In the genomic region with DNA sequence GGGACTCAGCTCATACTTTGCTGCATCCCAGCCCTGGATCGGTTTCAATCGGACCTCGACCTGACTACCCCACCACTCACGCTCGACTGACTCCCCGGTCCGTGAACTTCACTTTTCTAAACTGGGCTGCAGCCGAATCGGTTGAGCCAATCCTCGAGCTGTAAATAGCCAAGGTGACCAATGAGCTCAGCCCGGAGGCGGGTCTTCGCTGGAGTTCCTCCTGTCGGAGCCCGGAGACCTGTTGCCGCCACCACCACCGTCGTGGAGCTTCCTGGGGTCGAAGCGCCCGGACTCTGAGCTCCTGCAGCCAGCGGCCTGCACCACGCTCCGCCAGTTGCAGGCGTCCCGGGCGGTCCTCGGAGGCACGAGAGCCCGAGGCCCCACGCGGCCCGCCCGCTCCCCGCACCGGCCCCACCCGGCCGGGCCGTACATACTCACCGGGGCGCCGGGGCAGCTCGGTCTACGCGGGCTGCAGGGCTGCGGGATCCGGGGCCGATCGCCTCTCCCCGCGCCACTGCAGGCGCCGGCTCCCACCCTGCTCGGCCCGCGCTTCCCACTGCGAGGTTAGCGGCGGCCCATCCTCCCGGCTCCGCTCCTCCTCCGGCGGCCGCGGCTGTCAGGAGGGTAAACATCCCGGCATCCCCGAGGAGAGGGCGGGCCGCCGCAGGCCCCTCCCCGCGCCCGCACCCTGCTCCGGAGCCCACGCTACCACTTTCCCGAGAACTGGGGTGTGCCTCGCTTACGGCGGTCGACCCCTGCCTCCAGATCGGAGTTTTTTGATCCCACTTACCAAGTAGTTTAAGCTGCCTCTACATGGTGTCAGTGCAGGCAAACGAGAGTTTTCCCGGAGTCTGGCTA, we compare ENCODE assay signal across 7 mouse cellular contexts. TPM values are rescaled to one million over a fixed set of nuclear protein-coding genes. Genes with fewer than 3 reads are reported as not detected.
DNase-seq lines count a peak whose midpoint lies in the region; ATAC-seq lines count a peak whose summit lies in the region.

No protein-coding gene starts in this region.

- peak; percentile 98 for ATAC-seq in intestine, embryonic 16.5 days
- ATAC-seq in midbrain, embryonic 11.5 days (ENCODE audit: low FRiP score), result peak; percentile 96

- peak overlapping the region; percentile 96 for H3K4me3 ChIP-seq in intestine, embryonic 16.5 days (ENCODE audit: low read length)
- peak overlapping the region; percentile 60 for H3K4me3 ChIP-seq in midbrain, embryonic 11.5 days (ENCODE audit: low read depth, low read length)

- H3K9me3 ChIP-seq in intestine, embryonic 16.5 days (ENCODE audit: control insufficient read depth, low read length), result no peaks in the 10 kb centered on the region
- no peaks in the 10 kb centered on the region for H3K9me3 ChIP-seq in midbrain, embryonic 11.5 days (ENCODE audit: control insufficient read depth, low read length)

- no peaks in the 10 kb centered on the region for H3K36me3 ChIP-seq in intestine, embryonic 16.5 days (ENCODE audit: control insufficient read depth, insufficient read depth, low read length)
- no peaks in the 10 kb centered on the region for H3K36me3 ChIP-seq in midbrain, embryonic 11.5 days (ENCODE audit: control insufficient read depth, insufficient read depth, low read length)

- no peaks in the 10 kb centered on the region for H3K27me3 ChIP-seq in intestine, embryonic 16.5 days (replicated peaks; ENCODE audit: control insufficient read depth, insufficient read depth, low read length)
- no peaks in the 10 kb centered on the region for H3K27me3 ChIP-seq in midbrain, embryonic 11.5 days (ENCODE audit: control insufficient read depth, insufficient read depth, low read length)

- H3K4me1 ChIP-seq in intestine, embryonic 16.5 days (ENCODE audit: control insufficient read depth, insufficient read depth, low read length), result peaks cover 4% of the 10 kb centered on the region; the same call in 1 of the 2 replicates
- peaks cover 5% of the 10 kb centered on the region; the same call in 1 of the 2 replicates for H3K4me1 ChIP-seq in midbrain, embryonic 11.5 days (ENCODE audit: control insufficient read depth, insufficient read depth, low read length)

- peak overlapping the region; percentile 65 for H3K4me2 ChIP-seq in intestine, embryonic 16.5 days (ENCODE audit: low read depth, low read length)
- H3K4me2 ChIP-seq in midbrain, embryonic 11.5 days, result peak overlapping the region; percentile 66

- intact Hi-C loops in gastrocnemius, postnatal 36 days (cut with DNase I), result loop anchor here (5.0 kb wide), 1 partner anchor 37 kb away; no protein-coding TSS in a partner anchor
- intact Hi-C loops in left cerebral cortex, postnatal 36 days (cut with DNase I), result loop anchor here (5.0 to 10.0 kb wide), 2 partner anchors 112 to 225 kb away; a partner anchor contains a TSS

- DNase-seq in adrenal gland, adult 2 months, result peak; percentile 98
- DNase-seq in embryo, embryonic 11.5 days (ENCODE audit: low read depth, low spot score), result peak; percentile 88
- DNase-seq in gastrocnemius, postnatal 36 days, result peak; percentile 95 to 96
- peak; percentile 92 to 96 for DNase-seq in left cerebral cortex, postnatal 36 days (ENCODE audit: low spot score in 2 of 2)
- peak; percentile 99 for DNase-seq in midbrain, embryonic 11.5 days (ENCODE audit: low spot score, missing footprints)
- DNase-seq in skeletal muscle tissue, adult 2 months (ENCODE audit: low read depth, low spot score), result peak; percentile 95

- peak overlapping the region; percentile 97 for H3K27ac ChIP-seq in intestine, embryonic 16.5 days (ENCODE audit: low read length)
- H3K27ac ChIP-seq in midbrain, embryonic 11.5 days (ENCODE audit: low read depth, low read length), result peak overlapping the region; percentile 90

- peak overlapping the region; percentile 90 for H3K9ac ChIP-seq in intestine, embryonic 16.5 days (ENCODE audit: low read depth, low read length)
- peak overlapping the region; percentile 74 for H3K9ac ChIP-seq in midbrain, embryonic 11.5 days (ENCODE audit: low read length)

- WGBS in intestine, embryonic 16.5 days, result under 1% methylated on average over 82 of the region's 83 CpGs
- WGBS in midbrain, embryonic 11.5 days, result under 1% methylated on average over 59 of the region's 83 CpGs

RNA-seq across cellular contexts. Expression of a gene that starts 0.6 kb away (rescaled TPM):
- total RNA-seq in adrenal gland, adult 2 months (2021), result 10 to 100 TPM; 49.2 to 52.8 TPM
- 6.3 TPM in 2 replicates for polyA plus RNA-seq in adrenal gland, adult 2 months (2012; rRNA removed)
- 10 to 100 TPM; 85.8 to 90.1 TPM for total RNA-seq in gastrocnemius, postnatal 36 days (2021)
- polyA plus RNA-seq in intestine, embryonic 16.5 days (2015; fragmentation: Nextera tagmentation; extraction: Ambion mirVana), result 18.3 and 19.2 TPM in 2 replicates
- total RNA-seq in left cerebral cortex, postnatal 36 days (2021), result 10 to 100 TPM; 31.3 to 33.0 TPM
- polyA plus RNA-seq in midbrain, embryonic 11.5 days (2014; fragmentation: Nextera tagmentation; extraction: Ambion mirVana), result 30.6 and 37.1 TPM in 2 replicates

Comparison
In these comparisons a context has a peak if more than half of its experiments do, and no peak if none do; other contexts are left out.
1. Peak in every context shown above with its lines: DNase-seq, ATAC-seq, H3K4me3 ChIP-seq and H3K27ac ChIP-seq.